In genomic region chr2:153350552-153351181, GRCm38 (mm10) we compare ENCODE assay signal across 8 mouse cellular contexts. TPM values are rescaled to one million over a fixed set of nuclear protein-coding genes. Genes with fewer than 3 reads are reported as not detected.
DNase-seq lines count a peak whose midpoint lies in the region; ATAC-seq and TF ChIP-seq lines count a peak whose summit lies in the region.

No protein-coding gene starts in this region.

- DNase-seq in kidney, adult 18-20 months, result peak; percentile 8
- DNase-seq in kidney, adult 8-10 months, result no peak
- peak; percentile 23 for DNase-seq in G1E (ENCODE audit: low spot score)
- no peak for DNase-seq in cerebellum, postnatal 14 days
- no peak for DNase-seq in cerebellum, adult 9-10 months
- DNase-seq in MN1 (ENCODE audit: low spot score), result no peak

- H3K27ac ChIP-seq in heart, embryonic 15.5 days, result peak overlapping the region; percentile 78

- 3% methylated on average over 6 of the region's 6 CpGs for WGBS in heart, embryonic 15.5 days

- H3K9ac ChIP-seq in heart, embryonic 15.5 days, result no peak overlapping the region

- H3K36me3 ChIP-seq in G1E (replicated peaks), result peaks cover 40% of the 10 kb centered on the region
- peaks cover 28% of the 10 kb centered on the region for H3K36me3 ChIP-seq in heart, embryonic 15.5 days
- H3K36me3 ChIP-seq in megakaryocyte, embryonic 14.5 days (replicated peaks; ENCODE audit: low read length), result peaks cover 35% of the 10 kb centered on the region

- H3K27me3 ChIP-seq in G1E (ENCODE audit: insufficient read depth, low read length), result no peaks in the 10 kb centered on the region
- H3K27me3 ChIP-seq in heart, embryonic 15.5 days, result no peaks in the 10 kb centered on the region
- no peaks in the 10 kb centered on the region for H3K27me3 ChIP-seq in megakaryocyte, embryonic 14.5 days (replicated peaks)

- peak overlapping the region; percentile 39; the same call in 1 of the 2 replicates for H3K4me3 ChIP-seq in G1E (ENCODE audit: low read depth, low read length)
- 0 out of 2 replicates have a peak overlapping the region, but pooled peaks have one; percentile 10 for H3K4me3 ChIP-seq in heart, embryonic 15.5 days
- peak overlapping the region; percentile 81 for H3K4me3 ChIP-seq in megakaryocyte, embryonic 14.5 days (replicated peaks)

- peak overlapping the region; percentile 47 for H3K4me2 ChIP-seq in heart, embryonic 15.5 days

- ATAC-seq in G1E (ENCODE audit: extremely low read depth, insufficient number of reproducible peaks, low FRiP score, poor library complexity, severe bottlenecking), result peak; percentile 59
- ATAC-seq in heart, embryonic 15.5 days (replicated peaks; ENCODE audit: insufficient number of reproducible peaks, insufficient read depth, low FRiP score, low read depth), result no peak

- H3K9me3 ChIP-seq in G1E (replicated peaks), result no peaks in the 10 kb centered on the region
- no peaks in the 10 kb centered on the region for H3K9me3 ChIP-seq in heart, embryonic 15.5 days (replicated peaks)
- H3K9me3 ChIP-seq in megakaryocyte, embryonic 14.5 days, result no peaks in the 10 kb centered on the region

- no peak for TF ChIP-seq CTCF in G1E (IDR thresholded peaks at IDR 0.05; ENCODE audit: low read depth, low read length)

- peaks cover 42% of the 10 kb centered on the region for H3K4me1 ChIP-seq in G1E (ENCODE audit: insufficient read depth, low read depth, low read length)
- peaks cover 34% of the 10 kb centered on the region for H3K4me1 ChIP-seq in heart, embryonic 15.5 days (replicated peaks)
- peaks cover 42% of the 10 kb centered on the region for H3K4me1 ChIP-seq in megakaryocyte, embryonic 14.5 days

RNA-seq across cellular contexts. Expression of gene Asxl1, which starts 5.0 kb away (rescaled TPM):
- 50.0 and 51.9 TPM in 2 replicates for total RNA-seq in G1E (2014; fragmentation: Nextera tagmentation)
- 45.8 and 54.3 TPM in 2 replicates for total RNA-seq in G1E (2017)
- 16.8 and 17.4 TPM in 2 replicates for polyA plus RNA-seq in G1E (2012)
- 9.8 and 12.5 TPM in 2 replicates for polyA plus RNA-seq in heart, embryonic 15.5 days (2015; fragmentation: Nextera tagmentation; extraction: Ambion mirVana)
- polyA plus RNA-seq in megakaryocyte, embryonic 14.5 days (2012; ENCODE audit: insufficient read depth, low replicate concordance), result 1.3 and 2.1 TPM in 2 replicates

RNA-seq across cellular contexts. Expression of gene Kif3b, which starts 59.5 kb away (rescaled TPM):
- 12.0 and 12.9 TPM in 2 replicates for total RNA-seq in G1E (2014; fragmentation: Nextera tagmentation)
- 25.2 and 26.1 TPM in 2 replicates for total RNA-seq in G1E (2017)
- polyA plus RNA-seq in G1E (2012), result 3.0 and 3.7 TPM in 2 replicates
- polyA plus RNA-seq in heart, embryonic 15.5 days (2015; fragmentation: Nextera tagmentation; extraction: Ambion mirVana), result 3.9 and 5.8 TPM in 2 replicates
- 0.89 TPM in 1 of 2 replicates, not detected in the other for polyA plus RNA-seq in megakaryocyte, embryonic 14.5 days (2012; ENCODE audit: insufficient read depth, low replicate concordance)

Comparison
In these comparisons a context has a peak if more than half of its experiments do, and no peak if none do; other contexts are left out.
1. DNase-seq: peak in kidney, adult 18-20 months (single experiment) and G1E (single experiment); none in kidney, adult 8-10 months (0 of 2), cerebellum, postnatal 14 days (0 of 2), cerebellum, adult 9-10 months (single experiment) and MN1 (single experiment).
2. H3K4me3 ChIP-seq: peak in every context shown above with its lines; median percentile 81 in megakaryocyte, embryonic 14.5 days; 39 in G1E; 10 in heart, embryonic 15.5 days.